Mouse (Mus musculus) 3T3-L1 (cell line): ENCODE data around the gene Tmem185b.
A peak's percentile ranks its signal among the peaks of the same experiment; 100 is the strongest.

Source experiments
- DNase-seq: peaks from one replicate; pipeline ENCODE4 v3.0.0-alpha.2; 2015; ENCODE audit warnings: low read depth, low spot score

The Tmem185b gene

GRCm38 (mm10) chr1:119525689-119526591 is at the start of gene Tmem185b:
TSS of gene Tmem185b (plus strand) at chr1:119526160.
- peak; percentile 59 for DNase-seq

GRCm38 (mm10) chr1:119476905-119477353 is 49.0 kb upstream of the Tmem185b start:
- no peak for DNase-seq

GRCm38 (mm10) chr1:119479641-119480040 is 46.3 kb upstream of the Tmem185b start:
- no peak for DNase-seq

- DNase-seq: no peak
Observed at GRCm38 (mm10) chr1:119480678-119481077, 45.3 kb upstream of the Tmem185b start.

GRCm38 (mm10) chr1:119481205-119481932 is 44.6 kb upstream of the Tmem185b start:
- DNase-seq: peak; percentile 35

GRCm38 (mm10) chr1:119482891-119483290 is 43.1 kb upstream of the Tmem185b start:
- no peak for DNase-seq

GRCm38 (mm10) chr1:119484457-119484856 is 41.5 kb upstream of the Tmem185b start:
- DNase-seq: peak; percentile 56

- no peak for DNase-seq
Observed at GRCm38 (mm10) chr1:119485825-119486224, 40.1 kb upstream of the Tmem185b start.

- DNase-seq: no peak
Observed at GRCm38 (mm10) chr1:119487917-119488590, 37.9 kb upstream of the Tmem185b start.

GRCm38 (mm10) chr1:119490765-119491164 is 35.2 kb upstream of the Tmem185b start:
- no peak for DNase-seq

GRCm38 (mm10) chr1:119492097-119492496 is 33.9 kb upstream of the Tmem185b start:
- DNase-seq: peak; percentile 51

- DNase-seq: no peak
Observed at GRCm38 (mm10) chr1:119492505-119492904, 33.5 kb upstream of the Tmem185b start.

- peak; percentile 48 for DNase-seq
Observed at GRCm38 (mm10) chr1:119494024-119494711, 31.8 kb upstream of the Tmem185b start.

GRCm38 (mm10) chr1:119494712-119495395 is 31.1 kb upstream of the Tmem185b start:
- DNase-seq: no peak

GRCm38 (mm10) chr1:119495396-119495775 is 30.6 kb upstream of the Tmem185b start:
- no peak for DNase-seq

GRCm38 (mm10) chr1:119497346-119498004 is 28.5 kb upstream of the Tmem185b start:
- no peak for DNase-seq

- no peak for DNase-seq
Observed at GRCm38 (mm10) chr1:119498536-119499231, 27.3 kb upstream of the Tmem185b start.

- no peak for DNase-seq
Observed at GRCm38 (mm10) chr1:119499456-119499855, 26.5 kb upstream of the Tmem185b start.

- DNase-seq: no peak
Observed at GRCm38 (mm10) chr1:119501881-119502280, 24.1 kb upstream of the Tmem185b start.

GRCm38 (mm10) chr1:119502729-119503128 is 23.2 kb upstream of the Tmem185b start:
- DNase-seq: peak; percentile 57
